Mouse (Mus musculus): ENCODE measurements at regions not wholly inside any gene's neighbourhood (a gene's known extent, or its start where the extent isn't known, plus 50 kb on each side); places are given as distances from the start of the nearest gene placed in this dataset.

GRCm38 (mm10) chr10:117515777-117516501 lies 113.4 kb upstream of the Cpm start:
- H3K27me3 ChIP-seq = no peaks in the 10 kb centered on the region
- H3K4me1 ChIP-seq = peaks cover 11% of the 10 kb centered on the region
- H3K4me3 ChIP-seq = no peak overlapping the region
- ATAC-seq (ENCODE audit: low FRiP score) = peak; percentile 43
- H3K4me2 ChIP-seq (replicated peaks) = no peak overlapping the region
- H3K27ac ChIP-seq = no peak overlapping the region
- 0 out of 2 replicates have a peak, but pooled peaks cover 5% of the 10 kb centered on the region for H3K9me3 ChIP-seq (replicated peaks)
- WGBS = 52% methylated on average over 10 of the region's 10 CpGs
- H3K9ac ChIP-seq = no peak overlapping the region
- H3K36me3 ChIP-seq = no peaks in the 10 kb centered on the region

DNA sequence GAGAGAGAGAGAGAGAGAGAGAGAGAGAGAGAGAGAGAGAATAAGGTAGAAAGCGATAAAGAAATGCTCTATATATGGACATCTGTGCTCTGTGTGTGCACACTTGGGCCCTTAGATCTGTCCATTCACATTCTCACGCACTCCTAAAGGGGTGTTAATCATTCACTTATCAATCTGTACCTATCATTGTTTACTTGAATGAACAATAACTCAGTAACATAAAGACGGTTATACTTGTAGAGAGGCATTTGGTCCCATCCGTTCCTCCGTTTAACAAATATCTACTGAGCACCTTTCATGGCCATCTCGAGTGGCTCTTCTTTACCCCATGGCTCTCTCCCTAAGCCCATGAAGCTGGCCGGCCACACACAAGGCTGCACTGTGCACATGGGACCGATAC lies 114.3 kb upstream of the Cpm start:
- no peak overlapping the region for H3K27ac ChIP-seq
- no peak for ATAC-seq (ENCODE audit: low FRiP score)
- peaks cover 11% of the 10 kb centered on the region for H3K4me1 ChIP-seq
- no peak overlapping the region for H3K4me3 ChIP-seq
- no peaks in the 10 kb centered on the region for H3K27me3 ChIP-seq
- 0 out of 2 replicates have a peak, but pooled peaks cover 5% of the 10 kb centered on the region for H3K9me3 ChIP-seq (replicated peaks)
- H3K9ac ChIP-seq = no peak overlapping the region
- no peaks in the 10 kb centered on the region for H3K36me3 ChIP-seq
- H3K4me2 ChIP-seq (replicated peaks) = no peak overlapping the region
- WGBS = 94% methylated on average over 8 of the region's 8 CpGs

- H3K27me3 ChIP-seq = no peaks in the 10 kb centered on the region
- 0 out of 2 replicates have a peak, but pooled peaks cover 5% of the 10 kb centered on the region for H3K9me3 ChIP-seq (replicated peaks)
- no peak overlapping the region for H3K9ac ChIP-seq
- no peaks in the 10 kb centered on the region for H3K36me3 ChIP-seq
- H3K4me2 ChIP-seq (replicated peaks) = no peak overlapping the region
- 93% methylated on average over 7 of the region's 7 CpGs for WGBS
- no peak overlapping the region for H3K4me3 ChIP-seq
- ATAC-seq (ENCODE audit: low FRiP score) = no peak
- no peak overlapping the region for H3K27ac ChIP-seq
- peaks cover 5% of the 10 kb centered on the region for H3K4me1 ChIP-seq
These were observed 115.3 kb upstream of the Cpm start for GRCm38 (mm10) chr10:117513925-117514546.

GRCm38 (mm10) chr10:117512424-117513257 lies 116.7 kb upstream of the Cpm start:
- WGBS = 91% methylated on average over 9 of the region's 9 CpGs
- H3K4me2 ChIP-seq (replicated peaks) = no peak overlapping the region
- peaks cover 4% of the 10 kb centered on the region for H3K4me1 ChIP-seq
- H3K9ac ChIP-seq = no peak overlapping the region
- H3K36me3 ChIP-seq = no peaks in the 10 kb centered on the region
- no peaks in the 10 kb centered on the region for H3K27me3 ChIP-seq
- H3K9me3 ChIP-seq (replicated peaks) = 0 out of 2 replicates have a peak, but pooled peaks cover 5% of the 10 kb centered on the region
- no peak overlapping the region for H3K4me3 ChIP-seq
- ATAC-seq (ENCODE audit: low FRiP score) = no peak
- no peak overlapping the region for H3K27ac ChIP-seq

GRCm38 (mm10) chr10:117511483-117512406 lies 117.6 kb upstream of the Cpm start:
- WGBS = 82% methylated on average over 8 of the region's 8 CpGs

GRCm38 (mm10) chr10:117510529-117511482 lies 118.5 kb upstream of the Cpm start:
- H3K36me3 ChIP-seq = no peaks in the 10 kb centered on the region
- no peak overlapping the region for H3K27ac ChIP-seq
- H3K9ac ChIP-seq = no peak overlapping the region
- 0 out of 2 replicates have a peak, but pooled peaks cover 5% of the 10 kb centered on the region for H3K9me3 ChIP-seq (replicated peaks)
- no peak for ATAC-seq (ENCODE audit: low FRiP score)
- WGBS = 95% methylated on average over 3 of the region's 3 CpGs
- no peak overlapping the region for H3K4me2 ChIP-seq (replicated peaks)
- H3K27me3 ChIP-seq = no peaks in the 10 kb centered on the region
- no peaks in the 10 kb centered on the region for H3K4me1 ChIP-seq
- H3K4me3 ChIP-seq = no peak overlapping the region

More at GRCm38 (mm10) chr10:117511483-117512406, 117.6 kb upstream of the Cpm start:
- Histone ChIP-seq H3K9ac (no peak overlapping the region), H3K4me2 (replicated peaks) (no peak overlapping the region), H3K27ac (no peak overlapping the region), H3K9me3 (replicated peaks) (0 out of 2 replicates have a peak, but pooled peaks cover 5% of the 10 kb centered on the region), H3K4me3 (no peak overlapping the region), H3K36me3 (no peaks in the 10 kb centered on the region), H3K27me3 (no peaks in the 10 kb centered on the region), H3K4me1 (no peaks in the 10 kb centered on the region)
- ATAC-seq (ENCODE audit: low FRiP score) = no peak

DNA sequence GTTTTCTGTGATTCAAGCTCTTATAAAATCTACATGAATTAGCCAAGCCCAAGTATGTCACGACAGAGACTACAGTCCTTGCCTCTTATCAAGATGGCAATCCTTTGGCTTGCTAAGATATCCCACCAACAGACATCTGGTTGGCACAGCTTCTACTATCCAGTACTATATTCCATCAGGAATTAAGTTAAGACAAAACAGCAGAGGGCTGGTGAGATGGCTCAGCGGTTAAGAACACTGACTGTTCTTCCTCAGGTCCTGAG lies 119.1 kb upstream of the Cpm start:
- Histone ChIP-seq H3K4me1 (no peaks in the 10 kb centered on the region), H3K4me3 (no peak overlapping the region), H3K9ac (no peak overlapping the region), H3K27me3 (no peaks in the 10 kb centered on the region), H3K36me3 (no peaks in the 10 kb centered on the region), H3K4me2 (replicated peaks) (no peak overlapping the region), H3K27ac (no peak overlapping the region), H3K9me3 (replicated peaks) (0 out of 2 replicates have a peak, but pooled peaks cover 5% of the 10 kb centered on the region)
- ATAC-seq (ENCODE audit: low FRiP score) = no peak
- 85% methylated on average over 2 of the region's 2 CpGs for WGBS

- Histone ChIP-seq H3K36me3 (no peaks in the 10 kb centered on the region), H3K9ac (no peak overlapping the region), H3K4me3 (no peak overlapping the region), H3K4me2 (replicated peaks) (no peak overlapping the region), H3K27me3 (no peaks in the 10 kb centered on the region), H3K9me3 (replicated peaks) (0 out of 2 replicates have a peak, but pooled peaks cover 5% of the 10 kb centered on the region), H3K4me1 (no peaks in the 10 kb centered on the region), H3K27ac (no peak overlapping the region)
- no peak for ATAC-seq (ENCODE audit: low FRiP score)
- WGBS = 86% methylated on average over 9 of the region's 9 CpGs
These were observed 119.7 kb upstream of the Cpm start for GRCm38 (mm10) chr10:117509431-117510223.

DNA sequence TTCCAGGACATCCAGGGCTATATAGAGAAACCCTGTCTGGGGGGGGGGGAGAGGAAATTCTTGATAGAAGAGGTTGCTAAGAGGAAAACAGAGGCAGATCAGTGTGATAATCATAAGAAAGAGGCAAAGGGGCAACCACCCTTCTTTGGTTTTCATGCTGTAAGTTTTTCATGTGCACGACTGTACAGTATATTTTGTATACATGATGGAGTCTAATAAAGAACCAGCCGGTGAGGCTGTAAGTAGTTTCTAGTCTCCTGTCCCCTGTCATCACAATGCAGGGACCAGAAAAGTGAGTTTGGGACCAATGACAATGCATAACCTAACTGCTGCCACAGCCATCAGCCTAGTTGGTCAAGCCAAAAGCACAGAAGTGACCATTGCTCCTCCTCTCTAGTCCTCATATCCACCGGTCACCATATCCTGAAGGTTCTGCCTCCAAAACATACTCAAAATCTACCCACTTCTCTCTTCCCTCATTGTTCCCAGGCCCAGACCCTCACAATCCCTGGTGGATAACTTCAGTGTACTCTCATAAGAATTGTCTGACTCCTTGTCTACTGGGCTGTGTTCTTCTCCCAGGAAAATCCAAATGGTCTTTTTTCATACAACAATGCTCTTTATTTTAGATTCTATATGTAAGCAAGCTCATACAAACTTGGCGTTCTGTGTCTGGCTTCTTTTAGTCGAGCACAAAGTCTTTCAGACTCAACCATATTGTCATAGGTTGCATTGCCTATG lies 122.9 kb upstream of the Cpm start:
- 92% methylated on average over 5 of the region's 5 CpGs for WGBS
- no peak for ATAC-seq (ENCODE audit: low FRiP score)
- Histone ChIP-seq H3K4me3 (no peak overlapping the region), H3K4me2 (replicated peaks) (no peak overlapping the region), H3K27ac (no peak overlapping the region), H3K9me3 (replicated peaks) (no peaks in the 10 kb centered on the region), H3K36me3 (no peaks in the 10 kb centered on the region), H3K27me3 (no peaks in the 10 kb centered on the region), H3K4me1 (no peaks in the 10 kb centered on the region), H3K9ac (no peak overlapping the region)

DNA sequence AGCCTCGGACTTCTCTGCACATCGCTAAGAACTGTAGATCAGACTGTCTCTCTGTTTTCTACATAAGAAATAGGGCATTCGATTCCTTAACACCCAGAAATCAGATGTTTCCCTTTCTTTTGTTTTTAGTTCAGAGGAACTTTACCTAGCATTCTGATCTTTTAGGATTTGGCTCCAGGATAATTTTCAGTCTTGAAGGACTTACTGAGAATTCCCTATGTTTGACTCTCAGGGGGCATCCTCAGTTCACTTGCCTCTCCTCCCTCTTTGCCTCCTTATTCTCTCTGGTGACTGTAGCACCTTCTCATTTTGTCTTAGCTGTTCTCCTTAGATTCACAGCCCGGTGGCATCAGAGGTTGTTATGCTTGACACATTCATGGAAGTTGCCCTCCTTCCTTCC lies 123.8 kb upstream of the Cpm start:
- H3K4me2 ChIP-seq (replicated peaks) = no peak overlapping the region
- H3K9ac ChIP-seq = no peak overlapping the region
- H3K27ac ChIP-seq = no peak overlapping the region
- H3K9me3 ChIP-seq (replicated peaks) = no peaks in the 10 kb centered on the region
- H3K4me1 ChIP-seq = no peaks in the 10 kb centered on the region
- H3K4me3 ChIP-seq = no peak overlapping the region
- no peaks in the 10 kb centered on the region for H3K36me3 ChIP-seq
- H3K27me3 ChIP-seq = no peaks in the 10 kb centered on the region
- ATAC-seq (ENCODE audit: low FRiP score) = no peak
- whole genome bisulfite sequencing = 83% methylated on average over 4 of the region's 4 CpGs

Measured in hindbrain, embryonic 12.5 days (tissue).